Mouse (Mus musculus): Measurements from ENCODE around the gene Slc39a2. TPM values are rescaled to one million over a fixed set of nuclear protein-coding genes. Genes with fewer than 3 reads are reported as not detected.

The Slc39a2 gene
- polyA plus RNA-seq, 1 experiment from 2014 or later, result 1.1 TPM

- Histone ChIP-seq H3K4me1 (replicated peaks; ENCODE audit: control insufficient read depth, insufficient read depth) (no peaks in the 10 kb centered on the region), H3K9ac (ENCODE audit: low read length) (no peak overlapping the region), H3K27me3 (ENCODE audit: control insufficient read depth, insufficient read depth, low read length) (no peaks in the 10 kb centered on the region), H3K9me3 (ENCODE audit: control insufficient read depth, low read length) (no peaks in the 10 kb centered on the region), H3K4me3 (ENCODE audit: low read depth, low read length) (no peak overlapping the region), H3K27ac (replicated peaks) (no peak overlapping the region), H3K36me3 (ENCODE audit: control insufficient read depth, insufficient read depth, low read length) (no peaks in the 10 kb centered on the region), H3K4me2 (replicated peaks; ENCODE audit: low read depth) (no peak overlapping the region)
- TF ChIP-seq CTCF (IDR thresholded peaks at IDR 0.05; ENCODE audit: low read depth), result no peak
- TF ChIP-seq EP300 (optimal IDR thresholded peaks at IDR 0.05), result no peak
- WGBS, result 70% methylated on average over 6 of the region's 6 CpGs
- ATAC-seq (ENCODE audit: low FRiP score, low TSS enrichment), result no peak
- no peak for DNase-seq (ENCODE audit: low spot score)
Observed at GRCm38 (mm10) chr14:51943336-51943735, 50.6 kb downstream of the Slc39a2 start.

Other genes with a start within 250 kb of the Slc39a2 start
- gene Gm17079, start 197.4 kb upstream of the Slc39a2 start, polyA plus RNA-seq (2015; fragmentation: Nextera tagmentation; extraction: Ambion mirVana), result not detected in 2 replicates
- gene Gm5800, start 175.7 kb upstream of the Slc39a2 start, polyA plus RNA-seq (2015; fragmentation: Nextera tagmentation; extraction: Ambion mirVana), result not detected in 2 replicates
- not detected in 2 replicates for gene Ang4, start 119.3 kb upstream of the Slc39a2 start, polyA plus RNA-seq (2015; fragmentation: Nextera tagmentation; extraction: Ambion mirVana)
- gene AY358078, start 92.8 kb upstream of the Slc39a2 start, polyA plus RNA-seq (2015; fragmentation: Nextera tagmentation; extraction: Ambion mirVana), result not detected in 2 replicates
- not detected in 2 replicates for gene Ear6, start 39.2 kb upstream of the Slc39a2 start, polyA plus RNA-seq (2015; fragmentation: Nextera tagmentation; extraction: Ambion mirVana)
- gene Mettl17, start 8.0 kb upstream of the Slc39a2 start, polyA plus RNA-seq (2015; fragmentation: Nextera tagmentation; extraction: Ambion mirVana), result 22.7 and 24.0 TPM in 2 replicates
- 71.6 and 79.4 TPM in 2 replicates for gene Ndrg2, start 21.3 kb downstream of the Slc39a2 start, polyA plus RNA-seq (2015; fragmentation: Nextera tagmentation; extraction: Ambion mirVana)
- not detected in 2 replicates for gene Tppp2, start 25.5 kb downstream of the Slc39a2 start, polyA plus RNA-seq (2015; fragmentation: Nextera tagmentation; extraction: Ambion mirVana)
- 0.07 TPM in 1 of 2 replicates, not detected in the other for gene Rnase13, start 29.9 kb downstream of the Slc39a2 start, polyA plus RNA-seq (2015; fragmentation: Nextera tagmentation; extraction: Ambion mirVana)
- gene Arhgef40, start 91.8 kb downstream of the Slc39a2 start, polyA plus RNA-seq (2015; fragmentation: Nextera tagmentation; extraction: Ambion mirVana), result 32.9 and 36.4 TPM in 2 replicates
- 4.6 and 4.9 TPM in 2 replicates for gene Tmem253, start 122.8 kb downstream of the Slc39a2 start, polyA plus RNA-seq (2015; fragmentation: Nextera tagmentation; extraction: Ambion mirVana)
- 18.1 and 18.5 TPM in 2 replicates for gene Zfp219, start 127.8 kb downstream of the Slc39a2 start, polyA plus RNA-seq (2015; fragmentation: Nextera tagmentation; extraction: Ambion mirVana)
- gene Olfr221, start 149.6 kb downstream of the Slc39a2 start, polyA plus RNA-seq (2015; fragmentation: Nextera tagmentation; extraction: Ambion mirVana), result not detected in 2 replicates
- 162 and 167 TPM in 2 replicates for gene Hnrnpc, start 211.1 kb downstream of the Slc39a2 start, polyA plus RNA-seq (2015; fragmentation: Nextera tagmentation; extraction: Ambion mirVana)
- gene Rpgrip1, start 217.8 kb downstream of the Slc39a2 start, polyA plus RNA-seq (2015; fragmentation: Nextera tagmentation; extraction: Ambion mirVana), result 29.4 and 29.8 TPM in 2 replicates